26 mouse cellular contexts compared by ENCODE assay signal in the genomic region with DNA sequence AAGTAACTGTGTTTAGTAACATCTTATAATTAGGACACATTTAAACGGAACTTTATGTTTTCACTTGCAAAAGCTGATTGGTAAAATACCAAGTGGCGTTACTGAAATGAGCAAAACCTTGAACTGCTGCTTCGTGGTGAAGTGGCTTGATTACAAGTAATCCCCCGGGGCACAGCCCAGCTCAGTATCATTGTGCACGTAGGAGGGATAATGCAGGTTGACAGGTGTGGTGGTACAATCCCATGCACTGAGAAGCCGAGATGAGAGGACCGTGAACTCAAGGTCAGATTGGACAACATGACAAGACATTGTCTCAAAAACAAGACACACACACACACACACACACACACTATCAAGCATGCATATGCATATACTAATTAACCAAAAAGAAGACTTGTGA.
"Had no signal": no experiment of that assay in that cellular context is flagged by ENCODE, and none has a peak within 500 bp of the region (broad histone marks: within the 10 kb centered on the region; RNA-seq: fewer than 3 reads in every experiment).

No protein-coding gene starts in this region.

- H3K4me2 ChIP-seq: heart, embryonic 12.5 days; hindbrain, embryonic 12.5 days; hindbrain, embryonic 14.5 days; intestine, embryonic 15.5 days; limb, embryonic 12.5 days; liver, embryonic 11.5 days; liver, embryonic 13.5 days had no signal

- H3K36me3 ChIP-seq: heart, embryonic 10.5 days; intestine, embryonic 15.5 days; limb, embryonic 12.5 days; liver, embryonic 13.5 days had no signal

- ATAC-seq: hindbrain, embryonic 16.5 days; inflammation-experienced regulatory T-cells, adult 6 months; intestine, embryonic 15.5 days; intestine, postnatal 0 days had no signal

- H3K27me3 ChIP-seq: heart, embryonic 12.5 days; hindbrain, embryonic 12.5 days; intestine, embryonic 15.5 days; limb, embryonic 12.5 days; liver, embryonic 13.5 days had no signal

- H3K4me1 ChIP-seq: heart, embryonic 10.5 days; intestine, embryonic 15.5 days; liver, embryonic 13.5 days had no signal

- H3K4me3 ChIP-seq: gastrocnemius, adult 2 months; heart, embryonic 10.5 days; heart, embryonic 12.5 days; hindbrain, embryonic 10.5 days; hindbrain, embryonic 12.5 days; intestine, embryonic 15.5 days; limb, embryonic 10.5 days; limb, embryonic 12.5 days; liver, embryonic 13.5 days had no signal

- H3K9me3 ChIP-seq: heart, embryonic 10.5 days; heart, embryonic 12.5 days; hindbrain, embryonic 12.5 days; intestine, embryonic 15.5 days; limb, embryonic 10.5 days; liver, embryonic 13.5 days had no signal

- DNase-seq: gastrocnemius, adult 2 months; gastrocnemius, postnatal 10 days; gastrocnemius, postnatal 25 days; heart, adult 18-20 months; heart, postnatal 10 days; heart, postnatal 4 days; kidney, adult 18-20 months; kidney, adult 8-10 months; kidney, postnatal 10 days; kidney, postnatal 36 days; layer of hippocampus, adult 9-11 months; layer of hippocampus, postnatal 36 days; liver; liver, embryonic 13.5 days had no signal

- H3K27ac ChIP-seq: gastrocnemius, adult 2 months; heart, embryonic 10.5 days; hindbrain, embryonic 10.5 days; hindbrain, embryonic 12.5 days; hindbrain, embryonic 14.5 days; intestine, embryonic 15.5 days; limb, embryonic 10.5 days; limb, embryonic 12.5 days; liver, embryonic 13.5 days had no signal

- H3K9ac ChIP-seq: heart, embryonic 12.5 days; hindbrain, embryonic 12.5 days; hindbrain, embryonic 14.5 days; intestine, embryonic 15.5 days; limb, embryonic 12.5 days; liver, embryonic 13.5 days had no signal
